Mouse (Mus musculus): Measurements from ENCODE around the gene Dlg2.

Dlg2 gene

DNA sequence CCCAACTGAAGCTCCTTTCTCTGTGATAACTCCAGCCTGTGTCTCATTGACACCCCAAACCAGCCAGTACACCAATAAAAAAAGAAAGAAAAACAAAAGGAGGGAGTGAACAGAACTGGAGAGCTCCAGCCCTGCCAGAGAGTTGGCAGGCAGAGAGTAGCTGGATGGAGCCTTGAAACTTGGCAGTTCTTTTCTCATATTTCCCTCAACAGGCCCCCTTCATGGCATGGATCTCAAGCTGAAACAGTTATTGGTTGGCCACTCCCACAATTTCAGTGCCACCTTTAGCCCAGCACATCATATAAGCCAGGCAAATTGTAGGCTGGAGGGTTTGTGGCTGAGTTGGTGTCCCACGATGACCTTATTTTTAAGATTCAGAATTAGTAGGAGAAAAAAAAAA lies 2015.8 kb downstream of the Dlg2 start:
- Histone ChIP-seq H3K27me3 (ENCODE audit: control insufficient read depth, insufficient read depth, low read length, poor library complexity, severe bottlenecking) (no peaks in the 10 kb centered on the region; the same call in none of the 2 replicates), H3K36me3 (ENCODE audit: control insufficient read depth, insufficient read depth, low read length, poor library complexity, severe bottlenecking) (no peaks in the 10 kb centered on the region)
- DNase-seq (ENCODE audit: low read depth, low spot score), result no peak

DNA sequence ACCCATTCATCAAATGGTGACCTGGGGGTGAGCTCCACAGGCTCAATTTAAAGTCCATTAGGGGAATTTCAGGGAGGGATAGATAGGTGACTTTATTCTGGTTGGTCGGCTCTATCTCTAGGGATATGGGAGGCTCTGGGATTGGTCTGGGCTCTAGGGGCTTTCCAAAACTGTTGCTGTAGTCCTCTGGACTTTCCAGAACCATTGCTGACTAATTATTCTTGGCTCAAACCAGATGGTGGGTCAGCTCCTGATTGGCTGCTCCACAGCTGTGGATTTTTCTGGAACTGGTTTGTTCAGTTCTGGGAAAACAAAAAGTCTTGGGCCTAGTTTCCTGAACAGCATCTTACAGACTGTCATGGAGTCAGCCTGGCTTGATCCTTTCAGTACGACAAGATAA lies 2017.0 kb downstream of the Dlg2 start:
- H3K27me3 ChIP-seq (ENCODE audit: control insufficient read depth, insufficient read depth, low read length, poor library complexity, severe bottlenecking), result no peaks in the 10 kb centered on the region; the same call in 1 of the 2 replicates
- DNase-seq (ENCODE audit: low read depth, low spot score), result no peak
- H3K36me3 ChIP-seq (ENCODE audit: control insufficient read depth, insufficient read depth, low read length, poor library complexity, severe bottlenecking), result no peaks in the 10 kb centered on the region
